Mouse (Mus musculus) left cerebral cortex, adult 9 months (tissue): ENCODE measurements at regions not wholly inside any gene's neighbourhood (a gene's known extent, or its start where the extent isn't known, plus 50 kb on each side); places are given as distances from the start of the nearest gene placed in this dataset.
"Not testable (repeated sequence)": the region's sequence is repeated elsewhere in the genome, so short reads cannot be mapped to it uniquely, and the experiment has no call there.

Experiments used
- DNase-seq, 2 experiments: peaks; one replicate each; pipeline ENCODE4 v3.0.0; 2022; ENCODE audit warnings: low spot score in 2 of 2

- DNase-seq = no peak
These were observed 122.4 kb downstream of the Phf3 start for GRCm38 (mm10) chr1:30751138-30751907.

- DNase-seq = no peak
These were observed 131.8 kb downstream of the Phf3 start for GRCm38 (mm10) chr1:30741955-30742354.

GRCm38 (mm10) chr1:30740831-30741230 lies 132.9 kb downstream of the Phf3 start:
- DNase-seq = peak in 1 of 2 experiments; percentile 79

- no peak for DNase-seq
These were observed 152.2 kb downstream of the Phf3 start for GRCm38 (mm10) chr1:30721519-30721918.

GRCm38 (mm10) chr1:30720829-30721228 lies 152.9 kb downstream of the Phf3 start:
- DNase-seq = peak in 1 of 2 experiments; percentile 28

- no peak for DNase-seq
These were observed 155.1 kb downstream of the Phf3 start for GRCm38 (mm10) chr1:30718578-30718977.

GRCm38 (mm10) chr1:30716346-30716745 lies 157.4 kb downstream of the Phf3 start:
- peak in 1 of 2 experiments; percentile 21 for DNase-seq

GRCm38 (mm10) chr1:30701116-30701515 lies 172.6 kb downstream of the Phf3 start:
- DNase-seq = peak; percentile 43 to 63

- peak in 1 of 2 experiments; percentile 50 for DNase-seq
These were observed 173.2 kb downstream of the Phf3 start for GRCm38 (mm10) chr1:30700399-30701081.

- no peak for DNase-seq
These were observed 177.4 kb downstream of the Phf3 start for GRCm38 (mm10) chr1:30696342-30696741.

GRCm38 (mm10) chr1:30685318-30685717 lies 188.4 kb downstream of the Phf3 start:
- DNase-seq = peak in 1 of 2 experiments; percentile 34

GRCm38 (mm10) chr1:30683889-30684288 lies 189.8 kb downstream of the Phf3 start:
- no peak for DNase-seq

GRCm38 (mm10) chr1:30639807-30640206 lies 233.9 kb downstream of the Phf3 start:
- DNase-seq = no peak

GRCm38 (mm10) chr1:30632760-30633159 lies 241.0 kb downstream of the Phf3 start:
- DNase-seq = no peak

GRCm38 (mm10) chr1:30627796-30628195 lies 245.9 kb downstream of the Phf3 start:
- not testable (repeated sequence) for DNase-seq

- DNase-seq = no peak
These were observed 278.5 kb downstream of the Phf3 start for GRCm38 (mm10) chr1:30595122-30595730.

- no peak for DNase-seq
These were observed 279.7 kb downstream of the Phf3 start for GRCm38 (mm10) chr1:30594036-30594435.

- DNase-seq = peak in 1 of 2 experiments; percentile 23
These were observed 283.0 kb downstream of the Phf3 start for GRCm38 (mm10) chr1:30590721-30591120.

- peak in 1 of 2 experiments; percentile 20 for DNase-seq
These were observed 284.8 kb downstream of the Phf3 start for GRCm38 (mm10) chr1:30588885-30589284.

- peak in 1 of 2 experiments; percentile 44 for DNase-seq
These were observed 285.4 kb downstream of the Phf3 start for GRCm38 (mm10) chr1:30588336-30588735.

GRCm38 (mm10) chr1:30584806-30585205 lies 288.9 kb downstream of the Phf3 start:
- peak in 1 of 2 experiments; percentile 36 for DNase-seq

- DNase-seq = no peak
These were observed 289.9 kb downstream of the Phf3 start for GRCm38 (mm10) chr1:30583860-30584259.
